Mouse (Mus musculus): ENCODE measurements at regions not wholly inside any gene's neighbourhood (a gene's known extent, or its start where the extent isn't known, plus 50 kb on each side); places are given as distances from the start of the nearest gene placed in this dataset.
A peak's percentile ranks its signal among the peaks of the same experiment; 100 is the strongest.

DNA sequence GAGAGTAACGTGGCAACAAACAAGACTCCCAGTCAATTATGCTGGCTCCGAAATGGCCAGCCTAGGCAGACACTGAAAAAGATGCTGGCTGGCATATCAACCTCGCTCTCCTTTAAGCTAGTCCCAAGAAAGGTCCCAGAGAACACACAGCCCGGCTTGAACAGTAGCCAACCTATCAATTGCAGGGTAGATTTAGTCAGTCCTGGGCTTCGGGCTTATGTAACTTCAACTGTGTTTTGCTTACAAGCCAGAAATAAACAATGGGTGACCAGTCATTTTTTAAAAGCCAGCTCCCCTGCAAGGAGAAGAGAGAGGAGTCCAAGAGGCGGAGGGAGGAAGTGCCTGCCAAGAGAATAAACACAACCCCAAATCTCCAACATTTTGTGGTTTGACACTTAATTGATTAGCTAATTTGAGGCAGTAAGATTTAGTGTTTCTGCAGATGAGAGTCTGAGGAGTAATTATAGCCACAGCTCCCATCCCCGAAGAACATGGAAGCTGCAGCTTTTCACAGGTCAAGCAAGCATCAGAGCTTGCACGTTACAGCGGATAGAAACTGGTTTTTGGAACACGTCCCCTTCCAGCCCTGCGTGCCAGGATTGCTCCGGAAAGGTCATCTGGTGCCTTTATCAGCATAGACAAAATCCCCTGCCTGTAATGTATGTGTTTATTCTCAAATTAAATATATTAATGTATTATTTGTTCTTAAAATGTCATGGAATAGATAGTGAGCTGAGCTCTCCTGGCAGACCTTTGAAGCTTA lies 322.1 kb downstream of the Gm45692 start:
- DNase-seq (ENCODE audit: low spot score in 2 of 2), result peak in 1 of 2 experiments; percentile 3

- peak; percentile 75 to 76 for DNase-seq (ENCODE audit: low spot score in 2 of 2)
Observed at GRCm38 (mm10) chr8:26443041-26443440, 323.7 kb downstream of the Gm45692 start.

DNA sequence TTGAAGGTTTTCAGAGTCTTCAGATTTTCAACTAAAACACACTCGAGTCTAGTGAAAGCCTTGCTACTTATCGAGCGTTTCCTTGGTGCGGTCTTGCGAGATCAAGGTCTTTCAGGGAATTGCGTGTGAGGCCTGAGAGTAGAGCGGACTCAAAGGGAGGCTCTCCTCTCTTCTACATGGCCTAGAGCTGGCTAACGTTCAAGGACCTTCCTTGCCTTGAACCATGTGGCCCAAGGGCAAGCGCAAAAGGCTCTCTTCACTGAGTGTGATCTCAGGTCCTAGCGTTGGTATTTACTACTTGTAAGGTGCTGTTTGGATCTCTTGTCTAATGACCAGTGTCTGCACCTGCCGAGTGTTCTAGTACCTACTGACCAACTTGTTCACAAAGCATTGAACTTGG lies 324.4 kb downstream of the Gm45692 start:
- no peak for DNase-seq (ENCODE audit: low spot score in 2 of 2)

DNA sequence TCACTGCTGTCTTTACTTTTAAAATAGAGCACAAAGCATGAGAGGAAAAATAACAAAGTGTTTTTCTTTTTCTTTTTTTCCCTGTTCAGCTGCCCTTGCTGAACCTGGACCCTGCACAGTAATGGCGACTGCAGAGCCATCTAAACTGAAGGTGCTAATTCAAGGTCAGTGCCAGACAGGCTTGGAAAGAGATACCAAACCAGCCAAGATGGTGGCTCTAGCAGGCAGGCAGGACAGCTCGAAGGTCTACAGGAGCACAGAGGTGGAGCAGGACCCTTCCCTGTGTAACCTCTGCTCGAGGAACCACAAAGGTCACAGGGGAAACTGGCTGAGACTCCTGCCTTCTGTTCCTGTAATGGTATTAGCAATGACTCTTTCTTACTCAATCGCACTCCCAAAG lies 326.7 kb downstream of the Gm45692 start:
- DNase-seq (ENCODE audit: low spot score in 2 of 2), result no peak

GRCm38 (mm10) chr8:26447886-26448640 lies 328.7 kb downstream of the Gm45692 start:
- DNase-seq (ENCODE audit: low spot score in 2 of 2), result no peak

- DNase-seq (ENCODE audit: low spot score in 2 of 2), result no peak
Observed at GRCm38 (mm10) chr8:26449291-26449690, 330.0 kb downstream of the Gm45692 start.

DNA sequence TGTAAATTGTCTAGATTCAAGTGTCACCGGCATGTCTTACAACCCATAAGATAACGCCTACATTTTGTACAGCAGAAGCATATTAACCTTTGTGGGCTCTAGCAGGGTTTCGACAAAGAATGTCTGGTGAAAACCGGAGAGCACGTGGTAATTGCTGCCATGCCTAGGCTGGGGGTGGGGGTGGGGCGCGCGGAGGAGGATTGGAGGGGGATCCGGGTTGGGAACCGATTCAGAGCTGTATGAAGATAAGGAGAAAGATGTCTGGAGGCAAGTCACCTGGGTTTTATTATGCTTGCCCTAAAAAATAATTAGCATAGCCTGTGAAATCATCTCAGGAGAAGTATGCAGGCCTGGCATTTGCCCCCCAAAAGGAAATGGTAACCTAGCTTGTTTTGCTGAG lies 331.2 kb downstream of the Gm45692 start:
- no peak for DNase-seq (ENCODE audit: low spot score in 2 of 2)

- DNase-seq (ENCODE audit: low spot score in 2 of 2), result no peak
Observed at GRCm38 (mm10) chr8:26452976-26453573, 333.7 kb downstream of the Gm45692 start.

- DNase-seq (ENCODE audit: low spot score in 2 of 2), result no peak
Observed at GRCm38 (mm10) chr8:26465346-26465745, 346.0 kb downstream of the Gm45692 start.

- no peak for DNase-seq (ENCODE audit: low spot score in 2 of 2)
Observed at GRCm38 (mm10) chr8:26468441-26468840, 349.1 kb downstream of the Gm45692 start.

DNA sequence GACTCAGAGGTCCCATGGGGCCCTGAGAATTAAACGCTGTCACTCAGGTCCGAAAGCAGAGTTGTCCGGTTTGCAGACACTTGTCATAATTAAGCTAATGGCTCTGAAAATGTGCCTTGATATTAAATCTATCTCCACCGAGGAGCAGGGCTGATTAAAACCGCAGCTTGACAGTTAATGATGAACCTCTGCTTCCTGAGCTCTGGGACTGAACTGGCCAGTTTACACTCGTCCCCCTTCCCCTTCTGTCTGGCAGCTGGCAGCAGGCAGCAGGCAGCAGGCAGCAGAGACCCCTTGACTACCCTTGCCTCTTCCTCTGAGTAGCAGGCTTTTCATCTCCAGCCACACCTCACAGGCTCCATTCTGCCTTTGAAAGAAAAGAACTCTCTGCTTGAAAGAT lies 350.4 kb downstream of the Gm45692 start:
- DNase-seq (ENCODE audit: low spot score in 2 of 2), result no peak

DNA sequence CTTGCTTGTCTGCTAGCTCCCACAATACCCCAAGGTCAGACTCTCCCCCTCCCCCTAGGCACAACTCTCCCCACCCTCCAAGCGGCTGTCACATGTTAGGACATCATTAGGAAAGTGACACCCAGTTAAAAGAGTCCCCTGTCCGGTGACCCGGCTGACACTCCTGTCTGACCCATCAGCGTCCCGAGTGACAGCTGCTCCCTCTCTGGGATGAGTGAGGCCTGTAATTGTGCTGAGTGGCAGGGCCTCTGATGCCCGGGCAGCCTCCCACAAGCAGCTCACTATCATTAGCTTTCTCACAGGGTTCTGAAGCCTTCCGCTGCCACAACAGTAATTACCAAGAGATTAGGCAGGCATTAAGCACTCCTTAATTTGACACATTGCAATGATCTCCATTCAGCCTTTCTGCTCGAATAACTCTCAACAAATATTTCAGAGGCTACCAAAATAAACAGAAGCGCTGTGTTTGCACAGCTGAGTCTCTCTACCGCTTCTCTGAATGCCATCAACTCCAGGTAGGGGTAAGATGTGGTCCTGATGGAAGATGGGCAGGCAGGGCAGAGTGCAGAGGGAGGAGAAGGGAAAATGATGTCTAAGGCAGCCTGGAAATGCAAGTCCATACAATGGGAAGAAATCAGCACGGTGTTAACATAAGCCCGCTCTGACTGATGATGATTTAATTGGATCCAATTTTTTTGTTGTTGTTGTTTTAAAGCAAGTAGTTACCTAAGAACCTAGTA lies 352.6 kb downstream of the Gm45692 start:
- no peak for DNase-seq (ENCODE audit: low spot score in 2 of 2)

- no peak for DNase-seq (ENCODE audit: low spot score in 2 of 2)
Observed at GRCm38 (mm10) chr8:26484749-26485148, 365.4 kb downstream of the Gm45692 start.

- DNase-seq (ENCODE audit: low spot score in 2 of 2), result no peak
Observed at GRCm38 (mm10) chr8:26487866-26488265, 368.5 kb downstream of the Gm45692 start.

GRCm38 (mm10) chr8:26488590-26488989 lies 369.3 kb downstream of the Gm45692 start:
- DNase-seq (ENCODE audit: low spot score in 2 of 2), result no peak

DNA sequence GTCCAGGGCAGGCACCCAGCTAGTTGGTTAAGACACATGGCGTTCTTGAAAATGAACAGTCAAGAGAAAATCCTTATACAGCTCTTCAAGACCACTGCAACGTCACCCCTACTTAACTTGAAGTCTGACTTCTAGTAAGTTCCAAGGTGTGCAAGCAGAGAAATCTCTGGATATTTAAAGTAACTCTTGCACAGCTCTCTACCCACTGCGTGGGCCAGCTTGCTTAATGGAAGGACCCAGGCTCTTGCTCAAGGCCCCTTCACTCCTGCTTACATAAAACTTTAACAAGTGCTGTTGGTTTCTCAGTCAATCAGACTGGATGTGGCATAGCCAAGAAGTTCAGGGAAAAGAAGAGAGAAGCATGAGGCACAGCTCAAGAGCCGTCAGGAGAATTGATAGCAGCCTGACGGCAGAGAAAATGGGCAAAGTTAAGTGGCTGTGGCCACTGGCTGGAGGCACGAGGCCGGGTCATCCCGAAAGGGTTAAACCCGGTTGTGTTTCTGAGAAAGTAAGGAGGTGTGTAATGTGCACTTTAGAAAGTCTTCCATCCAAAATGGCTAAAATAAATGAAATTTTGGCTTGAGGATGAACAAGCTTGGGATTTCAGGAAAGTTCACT lies 382.0 kb downstream of the Gm45692 start:
- no peak for DNase-seq (ENCODE audit: low spot score in 2 of 2)

DNA sequence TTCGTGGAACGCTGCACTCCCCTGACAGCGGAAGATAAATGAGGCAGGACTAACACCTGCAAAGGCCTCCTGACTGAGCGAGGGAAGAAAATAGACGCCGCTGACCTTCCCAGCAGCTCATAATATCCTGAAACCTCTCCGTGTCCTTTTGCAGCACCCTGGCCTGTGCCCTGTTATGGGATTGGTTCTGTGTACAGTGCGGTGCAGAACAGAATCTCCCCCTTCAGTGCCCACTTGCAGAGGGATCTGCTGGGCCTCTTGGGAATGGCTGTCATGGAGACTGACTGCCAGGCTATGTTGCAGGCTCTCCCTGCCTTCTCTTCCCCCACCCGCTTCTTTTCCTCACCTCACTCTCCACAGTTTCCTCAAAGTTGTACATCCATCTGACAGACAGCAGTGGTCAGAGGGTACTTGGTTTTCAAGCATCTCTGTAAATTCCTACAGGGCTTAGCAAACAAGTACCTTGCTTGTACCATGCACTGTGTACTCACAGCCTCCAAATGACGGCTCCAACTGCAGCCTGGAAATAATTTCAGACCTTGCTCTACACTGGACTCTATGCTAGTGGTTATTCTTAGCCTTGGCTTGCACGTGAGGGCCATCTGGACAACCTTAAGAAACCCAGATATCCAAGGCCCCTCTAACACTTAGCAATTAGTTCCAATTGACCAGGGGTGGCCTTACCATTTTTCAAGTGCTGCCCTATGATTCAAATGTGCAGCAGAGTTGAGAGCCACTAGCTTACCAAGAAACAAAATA lies 382.7 kb downstream of the Gm45692 start:
- no peak for DNase-seq (ENCODE audit: low spot score in 2 of 2)

- DNase-seq (ENCODE audit: low spot score in 2 of 2), result no peak
Observed at GRCm38 (mm10) chr8:26502772-26503171, 383.4 kb downstream of the Gm45692 start.

DNA sequence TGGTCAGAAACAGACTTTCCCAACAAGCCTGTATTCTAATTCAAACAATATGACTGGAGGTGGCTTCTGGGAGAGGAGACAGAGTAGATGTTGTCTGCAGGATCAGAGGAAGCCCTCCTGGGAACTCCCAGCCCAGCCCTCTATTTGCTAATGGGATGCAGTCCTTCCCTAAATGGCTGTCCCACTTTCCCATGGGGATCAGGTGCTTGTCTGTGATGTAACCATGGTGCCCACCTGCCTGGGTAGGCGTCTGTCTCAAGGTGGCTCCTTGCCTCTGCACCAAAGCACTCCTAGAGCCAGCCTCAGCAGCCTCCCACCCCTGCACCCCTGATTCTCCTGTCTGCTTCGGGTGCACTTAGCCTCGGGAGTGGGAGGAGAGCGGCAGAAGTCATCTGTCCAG lies 384.6 kb downstream of the Gm45692 start:
- DNase-seq (ENCODE audit: low spot score in 2 of 2), result no peak

DNA sequence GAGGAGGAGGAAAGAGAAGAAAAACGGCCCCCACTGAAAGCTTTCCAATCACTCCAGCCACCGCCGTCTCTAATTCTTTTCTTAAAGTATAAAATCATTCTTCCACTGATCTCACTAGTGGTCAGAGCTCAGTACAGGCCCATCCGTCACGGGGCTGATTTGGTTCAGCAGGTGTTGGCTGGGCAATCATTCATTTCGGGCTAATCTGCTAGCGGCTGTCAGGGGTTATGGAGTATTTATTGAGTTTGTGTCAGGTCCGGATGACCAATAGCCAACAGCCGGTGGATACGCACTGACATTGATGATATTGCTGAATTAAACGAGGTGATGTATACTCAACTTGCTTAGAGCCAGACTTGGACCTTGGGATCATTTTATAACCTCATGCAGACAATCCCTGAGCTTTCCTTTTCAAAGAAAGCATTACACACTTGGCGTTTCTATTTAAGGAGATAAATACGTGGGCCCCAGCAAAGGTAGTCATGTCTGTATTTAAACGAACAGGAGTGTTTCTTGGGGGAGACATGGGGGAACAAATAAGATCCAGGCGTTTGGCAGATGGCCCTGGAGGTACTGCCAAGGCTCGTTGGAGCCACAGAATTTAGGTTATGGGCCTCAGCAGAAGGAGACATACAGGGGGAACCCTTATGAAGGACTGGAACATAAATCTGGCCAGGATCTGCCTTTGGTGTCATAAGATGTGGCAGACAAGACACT lies 385.1 kb downstream of the Gm45692 start:
- DNase-seq (ENCODE audit: low spot score in 2 of 2), result no peak

Data from frontal cortex, postnatal 36 days (tissue).